Mouse (Mus musculus) MEL (cell line): ENCODE data around the gene Nrxn3.

Source experiments
- CHD1 ChIP-seq: IDR thresholded peaks from 2 replicates; pipeline ENCODE4 v1.6.1; 2012; ENCODE audit warnings: low read depth, mild to moderate bottlenecking, inconsistent platforms, low read length, improper control_type of control experiment
- CTCF ChIP-seq, 3 experiments: IDR thresholded peaks in 2 of 3; conservative IDR thresholded peaks in 1 of 3; 2 replicates each; pipeline ENCODE4 v1.5.1; 2011 to 2012; ENCODE audit warnings: low read length in 3 of 3, low read depth in 2 of 3, mild to moderate bottlenecking in 2 of 3, improper control_type of control experiment in 1 of 3, inconsistent platforms in 1 of 3, mixed read lengths in 1 of 3, moderate library complexity in 1 of 3; ENCODE audit not compliant: control insufficient read depth in 1 of 3, insufficient read depth in 1 of 3, poor library complexity in 1 of 3, severe bottlenecking in 1 of 3
- GABPA ChIP-seq: IDR thresholded peaks from 2 replicates; pipeline ENCODE4 v1.6.1; 2012; ENCODE audit warnings: low read depth, mild to moderate bottlenecking, inconsistent platforms, low read length, improper control_type of control experiment, moderate library complexity
- GATA1 ChIP-seq: IDR thresholded peaks from 2 replicates; pipeline ENCODE4 v1.6.1; 2011; ENCODE audit warnings: low read depth, low read length, improper control_type of control experiment
- MEF2A ChIP-seq: IDR thresholded peaks from 2 replicates; pipeline ENCODE4 v1.6.1; 2014; ENCODE audit warnings: low read depth, mild to moderate bottlenecking, inconsistent platforms, low read length, improper control_type of control experiment; ENCODE audit not compliant: poor library complexity, insufficient replicate concordance, severe bottlenecking; ENCODE audit errors: extremely low read depth
- MYC ChIP-seq: IDR thresholded peaks from 2 replicates; pipeline ENCODE4 v1.6.1; 2011; ENCODE audit warnings: low read depth, mild to moderate bottlenecking, low read length, improper control_type of control experiment, moderate library complexity
- NELFE ChIP-seq: IDR thresholded peaks from 2 replicates; pipeline ENCODE4 v1.6.1; 2011; ENCODE audit warnings: low read depth, low read length, improper control_type of control experiment
- POLR2A ChIP-seq, 2 experiments: IDR thresholded peaks; 2 replicates each; pipeline ENCODE4 v1.6.1; 2011 to 2012; ENCODE audit warnings: low read length in 2 of 2, mild to moderate bottlenecking in 2 of 2, control low read depth in 1 of 2, improper control_type of control experiment in 1 of 2, low read depth in 1 of 2, moderate library complexity in 1 of 2; ENCODE audit not compliant: control insufficient read depth in 1 of 2, insufficient read depth in 1 of 2, poor library complexity in 1 of 2
- POLR2AphosphoS2 ChIP-seq: IDR thresholded peaks from 2 replicates; pipeline ENCODE4 v1.6.1; 2011; ENCODE audit warnings: low read length, improper control_type of control experiment
- TCF12 ChIP-seq: IDR thresholded peaks from 2 replicates; pipeline ENCODE4 v1.6.1; 2014; ENCODE audit warnings: low read depth, mild to moderate bottlenecking, inconsistent platforms, low read length, improper control_type of control experiment, moderate library complexity
- ZC3H11A ChIP-seq: IDR thresholded peaks from 2 replicates; pipeline ENCODE4 v1.6.1; 2012; ENCODE audit warnings: low read depth, mild to moderate bottlenecking, inconsistent platforms, low read length, improper control_type of control experiment
- ZNF384 ChIP-seq: IDR thresholded peaks from 2 replicates; pipeline ENCODE4 v1.6.1; 2012; ENCODE audit warnings: low read depth, mild to moderate bottlenecking, inconsistent platforms, low read length, improper control_type of control experiment

DNA sequence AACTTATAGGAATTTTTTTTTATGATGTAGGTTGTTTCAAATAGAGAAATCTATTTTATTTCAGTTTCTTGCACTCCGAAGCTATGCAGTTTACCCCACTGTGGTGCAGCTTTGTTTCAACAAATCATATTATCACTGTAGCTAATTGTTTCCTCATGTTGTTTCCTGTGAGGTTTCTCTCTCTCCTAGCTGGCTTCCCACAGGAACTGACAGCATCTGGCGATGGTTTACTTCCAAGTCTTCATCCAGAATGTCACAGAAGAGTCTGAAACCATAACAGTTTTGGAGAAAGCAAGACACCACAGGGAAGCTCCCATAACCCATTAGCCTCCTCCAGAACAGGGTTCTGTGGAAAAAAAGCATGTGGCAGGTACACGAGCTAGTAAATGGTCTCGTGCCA, 564.4 kb downstream of the Nrxn3 start:
- TF ChIP-seq POLR2A (IDR thresholded peaks at IDR 0.05; ENCODE audit: control insufficient read depth in 1 of 2, insufficient read depth in 1 of 2, low read depth in 1 of 2, low read length in 2 of 2, poor library complexity in 1 of 2): no peak
- TF ChIP-seq CTCF (IDR thresholded peaks at IDR 0.05 in 2 of 3, conservative IDR thresholded peaks at IDR 0.05 in 1 of 3; ENCODE audit: control insufficient read depth in 1 of 3, insufficient read depth in 1 of 3, low read depth in 2 of 3, low read length in 3 of 3, poor library complexity in 1 of 3, severe bottlenecking in 1 of 3): no peak
- no peak for TF ChIP-seq NELFE
- no peak for TF ChIP-seq GATA1
- no peak for TF ChIP-seq MEF2A
- TF ChIP-seq MYC: no peak
- no peak for TF ChIP-seq GABPA
- no peak for TF ChIP-seq CHD1
- no peak for TF ChIP-seq POLR2AphosphoS2
- no peak for TF ChIP-seq ZC3H11A
- TF ChIP-seq TCF12: no peak
- no peak for TF ChIP-seq ZNF384
